Mouse (Mus musculus): ENCODE results near the gene Ddah2.
A peak's percentile ranks its signal among the peaks of the same experiment; 100 is the strongest.
"Not testable (repeated sequence)": the region's sequence is repeated elsewhere in the genome, so short reads cannot be mapped to it uniquely, and the experiment has no call there.

Gene Ddah2

DNA sequence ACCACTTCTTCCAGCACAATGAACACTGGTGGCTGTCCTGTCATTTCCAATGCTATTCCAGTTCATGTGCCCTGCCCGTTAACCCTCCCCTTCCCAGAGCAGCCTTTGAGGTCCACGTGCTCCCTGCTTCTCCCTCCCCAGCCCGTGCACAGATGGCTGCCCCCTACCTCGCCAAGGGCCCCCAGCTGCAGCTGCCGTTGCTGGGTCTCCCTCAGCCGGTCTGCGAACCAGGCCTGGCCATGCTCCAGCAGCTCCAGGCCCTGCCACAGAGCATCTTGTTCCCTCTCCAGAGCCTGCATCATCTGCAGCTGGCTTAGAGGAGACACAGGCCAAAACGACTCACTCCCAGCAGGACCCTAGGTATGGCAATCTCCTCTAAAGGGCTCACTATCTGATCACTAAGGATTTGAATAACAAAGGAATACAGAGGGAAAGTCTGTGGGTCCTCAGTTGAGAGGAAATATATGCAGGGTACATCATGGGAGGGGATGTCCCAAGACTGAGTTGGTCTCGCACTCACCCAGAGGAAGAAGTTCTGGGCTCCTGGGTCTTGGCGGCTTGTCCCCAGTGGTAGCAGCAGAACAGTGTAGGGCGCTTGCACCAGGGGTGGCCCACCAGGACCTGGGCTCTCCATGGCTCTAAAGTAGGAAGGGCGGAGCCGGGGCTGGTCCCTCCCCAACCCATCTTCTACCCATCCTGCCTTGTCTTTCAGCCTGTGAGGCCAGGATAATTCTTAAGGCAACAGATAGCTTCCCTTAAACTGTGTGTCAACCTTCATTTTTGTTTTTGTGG lies 31.4 kb upstream of the Ddah2 start, which contains the start of gene Sapcd1:
TSS of gene Sapcd1 (minus strand) at position 740 of the 792 bp plus-strand sequence.
- DNase-seq (ENCODE audit: low read depth, low spot score): peak; percentile 70

- DNase-seq (ENCODE audit: low read depth, low spot score): no peak
Measured at GRCm38 (mm10) chr17:35028315-35028714, 30.5 kb upstream of the Ddah2 start.

DNA sequence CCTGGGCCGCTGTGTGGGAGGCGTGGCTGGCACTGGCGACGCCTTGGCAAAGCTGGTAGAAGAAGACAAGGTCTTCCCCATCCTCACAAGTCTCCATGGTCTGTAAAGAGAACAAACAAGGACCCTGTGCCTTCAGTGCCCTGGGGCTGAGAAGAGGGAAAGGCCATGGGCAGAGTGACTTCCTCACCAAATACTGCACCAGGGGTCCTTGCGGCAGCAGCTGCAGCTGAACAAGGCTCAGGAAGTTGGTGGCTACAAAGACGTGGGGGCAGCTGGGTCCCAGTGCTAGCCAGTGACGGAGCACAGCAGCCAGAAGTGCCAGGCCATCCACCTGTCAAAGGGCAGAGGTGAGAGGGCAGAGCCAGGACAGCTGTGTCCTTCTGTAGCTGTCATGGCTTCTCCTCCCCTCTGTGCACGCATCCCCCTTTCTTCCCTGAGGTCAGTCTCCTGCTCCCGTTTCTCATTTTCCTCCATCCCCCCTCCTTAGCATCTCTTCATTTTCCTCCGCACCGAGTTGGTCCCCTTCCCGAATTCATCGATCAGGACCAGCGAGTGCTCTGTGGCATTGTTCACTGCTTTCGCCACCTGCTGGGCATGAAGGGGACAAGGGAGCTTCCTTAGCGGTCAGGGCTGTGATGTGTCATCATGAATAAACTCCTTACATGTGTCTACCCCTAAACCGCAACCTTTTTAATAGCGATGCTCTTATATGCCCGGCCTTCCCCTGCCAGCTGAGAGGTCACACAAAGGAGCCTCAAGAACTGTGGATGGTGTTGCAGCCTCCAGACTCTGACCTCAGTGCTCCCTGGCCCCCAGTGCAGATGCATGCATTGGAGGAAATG lies 28.9 kb upstream of the Ddah2 start:
- no peak for DNase-seq (ENCODE audit: low read depth, low spot score)

DNA sequence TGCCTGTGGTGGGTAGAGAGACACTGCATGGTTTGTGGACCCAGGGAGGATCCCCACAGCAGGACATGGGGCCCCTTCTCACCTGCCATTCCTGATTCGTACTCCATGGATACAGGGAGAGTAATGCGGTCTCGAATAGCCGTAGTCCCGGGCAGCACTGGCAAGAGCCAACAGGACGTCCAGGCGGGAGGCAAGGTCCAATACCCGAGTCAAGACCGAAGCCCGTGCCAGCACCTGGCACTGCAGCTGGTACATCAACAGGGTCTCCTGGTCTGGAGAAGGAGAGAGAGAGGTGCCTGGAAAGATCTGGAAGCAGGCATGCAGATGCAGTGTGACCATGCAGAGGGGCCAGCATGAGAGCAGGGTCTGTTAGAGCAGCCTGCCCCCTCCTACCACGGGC lies 27.6 kb upstream of the Ddah2 start:
- DNase-seq (ENCODE audit: low read depth, low spot score): no peak

GRCm38 (mm10) chr17:35031880-35032279 lies 27.0 kb upstream of the Ddah2 start:
- DNase-seq (ENCODE audit: low read depth, low spot score): no peak

GRCm38 (mm10) chr17:35032323-35032870 lies 26.4 kb upstream of the Ddah2 start:
- no peak for DNase-seq (ENCODE audit: low read depth, low spot score)

- DNase-seq (ENCODE audit: low read depth, low spot score): not testable (repeated sequence)
Measured at GRCm38 (mm10) chr17:35033703-35034102, 25.1 kb upstream of the Ddah2 start.

GRCm38 (mm10) chr17:35034896-35035295 lies 23.9 kb upstream of the Ddah2 start:
- DNase-seq (ENCODE audit: low read depth, low spot score): no peak

DNA sequence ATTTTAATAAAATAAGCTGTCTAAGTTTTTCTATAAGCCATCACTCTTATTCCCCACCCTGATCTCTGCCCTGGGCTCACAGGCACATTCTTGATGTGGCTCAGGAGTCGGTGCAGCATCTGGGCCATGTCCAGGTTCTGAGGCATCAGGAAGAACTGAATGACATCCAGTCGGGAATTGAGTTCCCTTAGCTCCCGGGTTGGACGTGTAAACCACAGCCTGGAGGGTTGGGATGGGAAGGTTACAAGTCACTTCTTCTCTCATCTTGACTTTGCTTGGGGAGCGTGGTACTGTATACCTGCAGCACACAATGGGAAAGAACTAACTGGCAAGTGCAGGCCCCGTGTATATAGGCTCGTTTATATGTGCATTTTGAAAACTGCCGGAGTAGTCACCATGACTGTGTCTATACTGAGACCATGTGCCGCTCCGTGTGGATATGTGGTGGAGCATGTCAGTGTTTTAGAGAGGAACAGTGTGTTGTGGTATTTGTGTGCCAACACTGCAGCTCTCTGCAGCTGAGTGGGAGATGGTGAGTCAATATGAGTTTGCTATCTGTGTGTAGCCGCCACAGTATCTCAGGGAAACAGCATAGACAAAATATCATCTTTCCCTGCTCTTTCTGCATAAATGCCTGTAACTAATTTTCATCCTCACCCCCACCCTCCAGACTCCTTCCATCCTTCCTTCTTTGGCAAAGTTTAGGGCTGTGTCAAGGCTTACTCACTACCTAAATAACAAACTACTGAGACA lies 19.5 kb upstream of the Ddah2 start:
- DNase-seq (ENCODE audit: low read depth, low spot score): no peak

DNA sequence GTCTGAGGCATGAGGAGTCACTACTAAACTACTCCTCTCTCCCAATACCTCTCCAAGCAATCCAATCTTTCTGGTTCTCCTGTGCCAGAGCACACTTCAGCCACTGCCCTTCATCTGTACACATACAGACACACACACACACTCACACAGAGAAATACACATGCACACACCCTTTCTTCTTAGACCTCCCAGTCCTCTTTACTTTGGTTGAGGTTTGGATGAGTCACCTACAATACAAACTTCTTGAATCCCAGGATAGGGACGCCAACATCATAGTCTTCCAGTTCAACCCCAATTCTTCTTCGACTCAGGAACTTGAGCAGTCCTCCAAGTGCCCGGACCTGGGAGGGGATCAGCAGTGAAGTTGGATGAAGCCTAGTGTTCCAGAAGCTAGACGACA lies 15.0 kb upstream of the Ddah2 start:
- DNase-seq (ENCODE audit: low read depth, low spot score): no peak

GRCm38 (mm10) chr17:35044904-35045806 lies 13.7 kb upstream of the Ddah2 start:
- DNase-seq (ENCODE audit: low read depth, low spot score): no peak

- DNase-seq (ENCODE audit: low read depth, low spot score): no peak
Measured at GRCm38 (mm10) chr17:35045807-35046680, 12.8 kb upstream of the Ddah2 start.

DNA sequence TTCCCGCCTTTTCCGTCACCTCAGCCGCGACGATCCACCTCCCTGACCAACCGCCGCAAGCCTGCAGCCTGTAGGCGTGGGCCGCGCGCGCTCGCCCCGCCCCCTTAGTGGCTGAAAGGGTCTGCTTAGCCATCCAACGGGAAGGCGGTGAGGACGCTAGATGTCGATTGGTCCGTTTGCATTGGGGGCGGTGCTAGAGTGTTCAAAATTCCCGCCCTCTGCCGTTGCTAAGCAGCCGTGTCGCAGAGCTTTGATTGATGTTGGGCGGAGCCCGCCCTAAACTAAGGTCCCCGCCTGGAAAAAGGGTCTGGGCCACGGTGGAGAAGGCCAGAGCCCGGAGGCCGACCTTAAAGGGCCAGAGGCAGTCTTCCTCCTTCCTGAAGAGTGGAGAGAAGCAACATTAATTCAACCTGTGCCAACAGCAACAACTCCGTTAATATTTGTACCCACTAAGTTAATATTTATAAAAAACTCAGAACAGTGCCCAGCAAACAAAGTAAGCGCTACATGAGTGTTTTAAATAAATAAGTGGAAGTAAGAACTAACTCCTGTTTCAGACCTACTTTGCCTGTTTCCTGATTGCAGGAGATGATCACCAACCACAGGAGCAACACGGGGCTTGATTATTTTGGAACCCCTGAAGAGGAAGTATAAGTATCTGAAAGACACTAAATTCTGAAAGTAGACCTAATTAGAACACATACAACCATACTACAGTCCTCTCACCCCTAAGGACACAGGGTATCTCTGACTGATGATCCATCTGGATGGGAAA lies 12.0 kb upstream of the Ddah2 start, which contains the start of gene Msh5:
TSS of gene Msh5 (minus strand) at position 65 of the 775 bp plus-strand sequence.
- DNase-seq (ENCODE audit: low read depth, low spot score): peak; percentile 100

DNA sequence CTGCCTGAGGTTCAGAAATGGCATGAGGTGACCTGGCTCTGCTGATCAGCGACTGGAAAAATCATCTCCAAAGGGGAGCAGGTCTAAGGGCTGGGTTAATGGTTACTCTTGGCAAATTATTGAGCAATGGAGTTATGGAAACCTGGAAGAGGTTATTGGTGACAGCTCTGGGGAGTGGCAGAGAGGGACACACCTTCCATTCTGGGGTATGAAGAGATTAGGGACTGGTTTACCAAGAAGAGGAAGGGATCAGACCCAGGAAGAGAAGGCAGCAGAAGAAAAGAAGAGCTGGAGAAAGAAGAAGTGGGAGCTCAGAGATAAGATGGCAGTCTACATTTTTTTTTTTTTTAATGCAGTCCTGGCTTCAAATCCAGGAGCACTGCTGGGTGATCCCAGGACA lies 11.1 kb upstream of the Ddah2 start:
- no peak for DNase-seq (ENCODE audit: low read depth, low spot score)

GRCm38 (mm10) chr17:35048149-35048931 lies 10.5 kb upstream of the Ddah2 start:
- no peak for DNase-seq (ENCODE audit: low read depth, low spot score)

DNA sequence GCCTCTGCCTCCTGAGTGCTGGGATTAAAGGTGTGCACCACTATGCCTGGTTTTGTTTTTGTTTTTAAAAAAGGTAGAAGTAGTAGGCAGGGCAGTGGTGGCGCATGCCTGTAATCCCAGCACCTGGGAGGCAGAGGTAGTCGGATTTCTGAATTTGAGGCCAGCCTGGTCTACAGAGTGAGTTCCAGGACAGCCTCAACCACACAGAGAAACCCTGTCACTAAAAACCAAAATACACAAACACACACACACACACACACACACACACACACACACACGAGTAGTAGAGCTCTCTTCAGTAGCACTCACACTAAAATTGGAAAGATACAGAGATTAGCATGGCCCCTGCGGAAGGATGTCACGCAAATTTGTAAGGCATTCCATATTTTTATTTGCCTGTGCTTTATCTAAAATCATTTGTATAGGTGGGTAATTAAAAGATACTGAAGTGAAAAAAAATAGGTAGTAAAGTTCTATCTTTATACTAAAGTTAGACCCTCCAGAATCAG lies 9.8 kb upstream of the Ddah2 start:
- DNase-seq (ENCODE audit: low read depth, low spot score): no peak

- peak; percentile 51 for DNase-seq (ENCODE audit: low read depth, low spot score)
Measured at GRCm38 (mm10) chr17:35049561-35050016, 9.2 kb upstream of the Ddah2 start, which contains the start of gene Clic1. TSS of gene Clic1 (plus strand) at chr17:35049966.

All from ZHBTc4 (cell line).